Mouse (Mus musculus): ENCODE measurements around the gene Arhgef5.

- no peak for TF ChIP-seq EP300 (IDR thresholded peaks at IDR 0.05)
- no peak for TF ChIP-seq CTCF (IDR thresholded peaks at IDR 0.05)
These were observed at the start of gene Arhgef5 for GRCm38 (mm10) chr6:43265363-43266041.
